12 mouse cellular contexts compared by ENCODE assay signal in the genomic region with DNA sequence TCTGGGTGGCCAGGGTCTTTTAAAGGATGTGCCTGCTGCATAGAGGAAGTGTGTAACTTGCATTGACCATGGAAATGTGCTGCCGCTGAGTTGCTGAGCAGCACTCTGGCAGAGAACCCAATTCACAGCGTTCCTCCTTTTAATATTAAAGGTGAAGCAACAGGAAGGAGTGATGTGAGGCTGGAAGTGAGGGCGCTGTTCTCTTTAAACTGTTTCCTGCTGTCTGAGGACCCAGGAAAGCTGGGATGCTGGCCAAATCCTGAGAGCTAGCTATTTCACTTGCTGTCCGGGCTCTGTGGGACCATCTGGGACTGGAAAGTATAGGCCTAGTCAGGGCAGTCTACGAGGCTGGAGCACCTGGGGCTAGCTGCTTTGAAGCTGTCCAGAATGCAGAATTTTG. TPM values are rescaled to one million over a fixed set of nuclear protein-coding genes. Genes with fewer than 3 reads are reported as not detected.
DNase-seq lines count a peak whose midpoint lies in the region; ATAC-seq and TF ChIP-seq lines count a peak whose summit lies in the region.
"Had no signal": no experiment of that assay in that cellular context is flagged by ENCODE, and none has a peak within 500 bp of the region (broad histone marks: within the 10 kb centered on the region; RNA-seq: fewer than 3 reads in every experiment).

No protein-coding gene starts in this region.

- ATAC-seq in intestine, embryonic 16.5 days = no peak
- ATAC-seq in stomach, postnatal 0 days (ENCODE audit: low FRiP score, low TSS enrichment) = no peak
- ATAC-seq: liver, embryonic 12.5 days had no signal

- WGBS in intestine, embryonic 16.5 days = 43% methylated on average over 5 of the region's 5 CpGs
- 37% methylated on average over 5 of the region's 5 CpGs for WGBS in stomach, postnatal 0 days

- intact Hi-C loops in heart, postnatal 25 days (cut with DNase I) = no loop called here

- DNase-seq in heart, adult 9 months (ENCODE audit: low spot score in 2 of 2) = peak; percentile 21 to 22
- DNase-seq in heart, postnatal 25 days (ENCODE audit: low spot score) = no peak
- DNase-seq in testis, postnatal 10 days (ENCODE audit: low spot score) = peak; percentile 67
- no peak for DNase-seq in testis, postnatal 14 days (ENCODE audit: low spot score)
- no peak for DNase-seq in stomach, postnatal 0 days (ENCODE audit: low spot score)
- DNase-seq in T-cell, adult 2 months (ENCODE audit: low spot score) = no peak
- no peak for DNase-seq in left cerebral cortex, adult 8-10 months (ENCODE audit: low spot score in 2 of 2)
- DNase-seq: thymus, adult 18-20 months had no signal

- no peak overlapping the region; the same call in 1 of the 2 replicates for H3K27ac ChIP-seq in intestine, embryonic 16.5 days (ENCODE audit: low read length)
- H3K27ac ChIP-seq in stomach, postnatal 0 days (replicated peaks) = no peak overlapping the region
- H3K27ac ChIP-seq: liver, embryonic 12.5 days had no signal

- H3K27me3 ChIP-seq in intestine, embryonic 16.5 days (replicated peaks; ENCODE audit: control insufficient read depth, insufficient read depth, low read length) = no peaks in the 10 kb centered on the region
- no peaks in the 10 kb centered on the region for H3K27me3 ChIP-seq in stomach, postnatal 0 days (ENCODE audit: control insufficient read depth, insufficient read depth, low read length)

- H3K4me3 ChIP-seq in intestine, embryonic 16.5 days (ENCODE audit: low read length) = no peak overlapping the region
- no peak overlapping the region for H3K4me3 ChIP-seq in stomach, postnatal 0 days (ENCODE audit: low read depth, low read length)
- H3K4me3 ChIP-seq: liver, embryonic 12.5 days had no signal

- H3K4me1 ChIP-seq in intestine, embryonic 16.5 days (ENCODE audit: control insufficient read depth, insufficient read depth, low read length) = 0 out of 2 replicates have a peak, but pooled peaks cover 6% of the 10 kb centered on the region
- no peaks in the 10 kb centered on the region for H3K4me1 ChIP-seq in stomach, postnatal 0 days (replicated peaks; ENCODE audit: control insufficient read depth, insufficient read depth)

- no peak for TF ChIP-seq EP300 in stomach, postnatal 0 days (optimal IDR thresholded peaks at IDR 0.05)

- peak overlapping the region; percentile 16; the same call in 1 of the 2 replicates for H3K9ac ChIP-seq in intestine, embryonic 16.5 days (ENCODE audit: low read depth, low read length)
- H3K9ac ChIP-seq in stomach, postnatal 0 days (ENCODE audit: low read length) = no peak overlapping the region
- H3K9ac ChIP-seq: liver, embryonic 12.5 days had no signal

- no peak overlapping the region for H3K4me2 ChIP-seq in intestine, embryonic 16.5 days (ENCODE audit: low read depth, low read length)
- no peak overlapping the region for H3K4me2 ChIP-seq in stomach, postnatal 0 days (replicated peaks; ENCODE audit: low read depth)
- H3K4me2 ChIP-seq: liver, embryonic 12.5 days had no signal

- TF ChIP-seq CTCF in stomach, postnatal 0 days (IDR thresholded peaks at IDR 0.05; ENCODE audit: low read depth) = peak; percentile 14; the same call in 1 of the 2 replicates

- no peaks in the 10 kb centered on the region for H3K9me3 ChIP-seq in intestine, embryonic 16.5 days (ENCODE audit: control insufficient read depth, low read length)
- H3K9me3 ChIP-seq in stomach, postnatal 0 days (ENCODE audit: control insufficient read depth, low read length) = no peaks in the 10 kb centered on the region
- H3K9me3 ChIP-seq: liver, embryonic 12.5 days had no signal

- H3K36me3 ChIP-seq in intestine, embryonic 16.5 days (ENCODE audit: control insufficient read depth, insufficient read depth, low read length) = no peaks in the 10 kb centered on the region
- no peaks in the 10 kb centered on the region for H3K36me3 ChIP-seq in stomach, postnatal 0 days (ENCODE audit: control insufficient read depth, insufficient read depth, low read length)
- H3K36me3 ChIP-seq: liver, embryonic 12.5 days had no signal

RNA-seq across cellular contexts. Expression of a gene that starts 2.1 kb away (rescaled TPM):
- total RNA-seq in heart, postnatal 25 days (2021) = under 1 TPM; 0.28 to 0.36 TPM
- 0.38 and 0.44 TPM in 2 replicates for polyA plus RNA-seq in intestine, embryonic 16.5 days (2015; fragmentation: Nextera tagmentation; extraction: Ambion mirVana)
- polyA plus RNA-seq in stomach, postnatal 0 days (2015; fragmentation: Nextera tagmentation; extraction: Ambion mirVana) = 0.64 and 0.70 TPM in 2 replicates
- under 1 TPM; 0.30 to 0.79 (median 0.64) TPM for total RNA-seq in left cerebral cortex, adult 8-10 months (2022)

RNA-seq across cellular contexts. Expression of a gene that starts 32.2 kb away (rescaled TPM):
- 100 to 1,000 TPM; 173 to 198 TPM for total RNA-seq in heart, postnatal 25 days (2021)
- 79.0 and 88.1 TPM in 2 replicates for polyA plus RNA-seq in intestine, embryonic 16.5 days (2015; fragmentation: Nextera tagmentation; extraction: Ambion mirVana)
- 79.1 and 84.4 TPM in 2 replicates for polyA plus RNA-seq in stomach, postnatal 0 days (2015; fragmentation: Nextera tagmentation; extraction: Ambion mirVana)
- total RNA-seq in left cerebral cortex, adult 8-10 months (2022) = 10 to 100 TPM; 38.1 to 47.2 (median 40.6) TPM

RNA-seq across cellular contexts. Expression of a gene that starts 55.7 kb away (rescaled TPM):
- total RNA-seq in heart, postnatal 25 days (2021) = not detected
- polyA plus RNA-seq in intestine, embryonic 16.5 days (2015; fragmentation: Nextera tagmentation; extraction: Ambion mirVana) = not detected in 2 replicates
- not detected in 2 replicates for polyA plus RNA-seq in stomach, postnatal 0 days (2015; fragmentation: Nextera tagmentation; extraction: Ambion mirVana)
- not detected for total RNA-seq in left cerebral cortex, adult 8-10 months (2022)
- polyA plus RNA-seq: gonadal fat pad, adult 2 months; liver, embryonic 12.5 days; neural tube, embryonic 11.5 days had no signal

Comparison
In these comparisons a context has a peak if more than half of its experiments do, and no peak if none do; other contexts are left out.
1. DNase-seq: peak in heart, adult 9 months (2 of 2) and testis, postnatal 10 days (single experiment); none in heart, postnatal 25 days (single experiment), testis, postnatal 14 days (single experiment), stomach, postnatal 0 days (single experiment), T-cell, adult 2 months (single experiment) and left cerebral cortex, adult 8-10 months (0 of 2).